Mouse (Mus musculus): ENCODE results near the gene Ago3. TPM values are rescaled to one million over a fixed set of nuclear protein-coding genes. Genes with fewer than 3 reads are reported as not detected.
A peak's percentile ranks its signal among the peaks of the same experiment; 100 is the strongest.

Ago3 gene
- total RNA-seq, 2 experiments from 2014 or later, result 27.9 to 33.5 TPM

DNA sequence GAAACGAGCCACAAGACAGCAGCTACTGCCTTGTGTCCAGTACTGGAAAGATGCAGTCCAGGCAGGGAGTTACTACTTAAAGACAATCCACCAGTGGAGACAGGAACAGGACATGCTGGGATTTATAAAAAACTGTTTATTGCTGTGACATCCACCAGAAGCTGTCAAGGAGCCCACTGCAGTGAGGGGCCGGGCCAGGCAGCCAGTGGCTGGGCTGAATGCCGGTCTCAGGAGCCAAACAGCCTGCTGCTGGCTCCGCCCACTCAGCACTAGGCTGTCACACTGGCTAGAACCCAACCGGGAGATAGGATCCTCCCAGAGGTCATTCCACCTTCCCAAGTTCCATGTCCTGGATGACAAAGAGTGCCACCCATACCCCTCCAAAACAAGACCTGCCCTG, 113.4 kb downstream of the Ago3 start:
- DNase-seq (ENCODE audit: low spot score in 2 of 2), result peak in 1 of 2 experiments; percentile 47
- intact Hi-C loops (cut with DNase I), result no loop called here

DNA sequence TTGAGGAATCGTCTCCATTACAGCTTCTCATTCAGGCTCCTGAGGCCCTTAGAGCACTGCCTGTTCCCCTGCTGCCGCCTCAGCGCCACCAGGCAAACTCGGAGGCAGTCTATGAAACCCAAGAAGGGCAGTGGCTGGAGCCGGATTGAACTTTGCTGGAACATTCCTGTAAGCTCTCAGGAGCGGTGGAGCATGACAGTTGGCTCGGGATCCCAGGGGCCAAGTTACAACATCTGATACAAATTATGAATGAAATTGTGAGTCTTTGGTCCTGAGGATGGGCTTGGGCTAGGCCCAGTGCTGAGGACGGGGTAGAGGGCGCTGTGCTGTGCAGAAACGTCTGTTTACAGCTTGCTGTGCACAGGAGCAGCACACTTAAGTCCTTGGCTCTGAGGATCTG, 115.0 kb downstream of the Ago3 start:
- no peak for DNase-seq (ENCODE audit: low spot score in 2 of 2)
- intact Hi-C loops (cut with DNase I), result no loop called here

DNA sequence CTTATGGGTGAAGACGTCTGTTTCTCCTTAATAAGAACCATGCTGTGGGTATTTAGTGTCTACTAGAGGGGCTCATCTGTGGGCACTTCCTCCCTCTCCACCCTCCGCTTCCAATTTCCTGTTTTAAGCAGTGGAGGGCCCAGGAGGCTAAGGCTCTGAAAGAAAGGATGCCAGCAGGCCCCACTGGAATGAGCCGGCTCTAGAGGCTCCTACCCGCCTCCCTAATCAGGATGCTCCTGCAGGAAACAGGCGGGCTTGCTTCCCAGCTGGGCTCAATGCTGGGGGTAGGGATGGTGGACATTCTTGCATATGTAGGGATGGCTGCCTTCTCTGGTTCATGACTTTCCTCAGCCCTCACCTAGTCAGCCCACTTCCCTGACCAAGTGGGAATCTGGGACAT, 116.2 kb downstream of the Ago3 start:
- no peak for DNase-seq (ENCODE audit: low spot score in 2 of 2)
- intact Hi-C loops (cut with DNase I), result no loop called here

DNA sequence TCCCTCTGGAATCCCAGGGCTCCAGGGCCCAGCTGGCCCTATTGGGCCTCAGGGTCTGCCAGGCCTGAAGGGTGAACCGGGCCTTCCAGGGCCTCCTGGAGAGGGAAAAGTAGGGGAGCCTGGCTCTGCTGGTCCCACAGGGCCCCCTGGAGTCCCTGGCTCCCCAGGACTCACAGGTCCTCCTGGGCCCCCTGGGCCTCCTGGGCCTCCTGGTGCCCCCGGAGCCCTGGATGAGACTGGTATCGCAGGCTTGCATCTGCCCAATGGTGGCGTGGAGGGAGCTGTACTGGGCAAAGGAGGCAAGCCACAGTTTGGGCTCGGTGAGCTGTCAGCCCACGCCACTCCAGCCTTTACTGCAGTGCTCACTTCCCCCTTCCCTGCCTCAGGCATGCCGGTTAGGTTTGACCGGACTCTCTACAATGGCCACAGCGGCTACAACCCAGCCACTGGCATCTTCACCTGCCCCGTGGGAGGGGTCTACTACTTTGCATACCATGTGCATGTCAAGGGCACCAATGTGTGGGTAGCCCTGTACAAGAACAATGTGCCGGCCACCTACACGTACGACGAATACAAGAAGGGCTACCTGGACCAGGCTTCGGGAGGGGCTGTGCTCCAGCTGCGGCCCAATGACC, 117.7 kb downstream of the Ago3 start:
- intact Hi-C loops (cut with DNase I), result loop anchor here (2.0 kb wide), 1 partner anchor 33 kb away; no protein-coding TSS in a partner anchor
- DNase-seq (ENCODE audit: low spot score in 2 of 2), result no peak

DNA sequence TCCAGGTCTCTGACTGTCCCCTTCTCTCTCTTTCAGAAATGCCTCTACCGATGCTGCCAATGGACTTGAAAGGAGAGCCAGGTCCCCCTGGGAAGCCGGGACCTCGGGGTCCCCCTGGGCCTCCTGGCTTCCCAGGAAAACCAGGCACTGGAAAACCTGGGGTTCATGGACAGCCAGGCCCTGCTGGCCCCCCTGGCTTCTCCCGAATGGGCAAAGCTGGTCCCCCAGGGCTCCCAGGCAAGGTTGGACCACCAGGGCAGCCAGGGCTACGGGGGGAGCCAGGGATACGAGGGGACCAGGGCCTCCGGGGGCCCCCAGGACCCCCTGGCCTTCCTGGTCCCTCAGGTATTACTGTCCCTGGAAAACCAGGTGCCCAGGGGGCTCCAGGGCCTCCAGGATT, 119.0 kb downstream of the Ago3 start:
- intact Hi-C loops (cut with DNase I), result loop anchor here (2.0 kb wide), 1 partner anchor 32 kb away; no protein-coding TSS in a partner anchor
- DNase-seq (ENCODE audit: low spot score in 2 of 2), result no peak

DNA sequence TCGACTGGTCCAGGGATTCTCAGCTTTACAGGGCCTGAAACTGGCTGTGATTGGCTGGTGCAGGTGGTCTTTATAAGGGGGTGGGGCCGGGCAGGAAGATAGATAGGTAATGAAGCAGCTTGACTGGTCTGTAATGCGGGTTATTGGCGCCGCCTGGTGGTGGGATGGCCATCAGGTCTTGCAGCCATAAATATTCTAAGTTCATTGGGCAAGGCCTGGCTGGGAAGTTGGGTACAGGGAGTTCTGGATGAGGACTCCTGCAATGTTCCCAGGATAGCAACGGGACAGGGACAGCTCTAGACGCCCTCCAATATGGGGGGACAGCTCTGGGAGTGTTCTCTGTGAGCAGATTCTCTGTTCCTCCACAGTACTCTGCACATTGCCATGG, 119.4 kb downstream of the Ago3 start:
- DNase-seq (ENCODE audit: low spot score in 2 of 2), result peak; percentile 88 to 90
- intact Hi-C loops (cut with DNase I), result loop anchor here (2.0 to 5.0 kb wide), 2 partner anchors 31 to 83 kb away; no protein-coding TSS in a partner anchor

DNA sequence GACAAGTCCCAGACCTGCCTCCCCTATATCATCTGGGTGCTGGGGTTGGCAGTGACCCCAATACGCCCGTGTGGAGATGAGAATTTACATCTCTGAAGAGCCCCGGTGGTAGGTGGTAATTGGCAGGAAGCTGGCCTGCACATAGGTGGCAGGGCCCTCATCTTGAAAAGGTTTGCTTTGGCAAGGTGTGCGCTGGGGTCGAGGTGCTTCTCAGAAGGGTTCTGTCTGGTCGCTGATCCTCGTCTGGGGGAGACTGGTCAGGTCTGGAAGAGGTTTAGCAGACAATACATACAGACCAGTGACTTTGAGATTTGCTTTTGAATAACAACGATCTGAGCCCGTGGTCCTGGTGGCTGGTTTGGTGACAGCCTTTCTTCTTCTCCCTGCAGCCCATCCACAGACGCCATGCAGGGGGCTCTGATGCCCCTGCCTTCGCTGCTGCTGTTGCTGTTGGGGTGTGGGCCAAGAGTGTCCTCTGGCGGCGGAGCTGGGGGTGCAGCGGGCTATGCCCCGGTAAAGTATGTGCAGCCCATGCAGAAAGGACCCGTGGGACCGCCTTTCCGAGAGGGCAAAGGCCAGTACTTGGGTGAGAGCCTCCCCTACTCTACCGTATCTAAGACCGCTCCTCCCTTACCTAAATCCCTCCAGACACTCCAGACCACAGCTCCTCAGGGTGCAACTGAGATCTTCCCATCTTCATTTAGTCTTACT, 120.0 kb downstream of the Ago3 start:
- no peak for DNase-seq (ENCODE audit: low spot score in 2 of 2)
- intact Hi-C loops (cut with DNase I), result loop anchor here (5.0 kb wide), 1 partner anchor 82 kb away; no protein-coding TSS in a partner anchor

DNA sequence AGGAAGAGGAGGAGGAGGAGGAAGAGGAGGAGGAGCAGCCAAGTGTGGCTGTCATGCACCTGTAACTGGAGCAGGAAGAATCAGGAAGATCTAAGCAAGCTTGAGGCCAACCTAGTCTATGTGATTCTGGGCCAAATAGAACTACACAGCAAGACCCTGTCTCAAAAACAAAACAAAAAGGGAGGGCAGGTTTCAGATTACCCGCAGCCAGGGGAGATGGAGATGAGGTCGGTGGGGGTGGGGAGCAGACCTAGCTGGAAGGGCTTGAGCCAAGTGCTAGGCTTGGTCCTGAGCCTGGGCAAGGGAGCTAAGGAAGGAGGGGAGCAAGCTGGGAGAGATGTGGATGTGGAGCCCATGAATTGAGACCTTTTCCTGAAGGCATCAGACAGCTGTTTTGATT, 122.5 kb downstream of the Ago3 start:
- intact Hi-C loops (cut with DNase I), result loop anchor here (5.0 kb wide), 1 partner anchor 80 kb away; no protein-coding TSS in a partner anchor
- no peak for DNase-seq (ENCODE audit: low spot score in 2 of 2)

DNA sequence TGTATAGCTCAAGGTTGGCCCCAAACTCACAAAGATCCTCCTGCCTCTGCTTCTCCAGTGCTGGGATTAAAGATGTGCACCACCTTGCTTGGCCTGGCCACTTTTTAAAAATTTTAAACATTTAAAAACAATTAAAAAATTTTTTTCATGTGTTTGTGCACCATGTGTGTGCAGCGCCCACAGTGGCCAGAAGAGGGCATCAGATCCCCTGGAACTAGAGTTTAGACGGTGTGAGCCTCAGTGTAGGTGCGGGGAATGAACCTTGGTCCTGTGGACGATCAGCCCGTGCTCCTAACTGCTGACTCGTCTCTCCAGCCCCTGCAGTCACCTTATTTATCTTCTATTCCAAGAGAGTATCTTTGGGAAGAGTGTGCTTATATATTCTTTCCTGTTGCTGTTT, 123.3 kb downstream of the Ago3 start:
- intact Hi-C loops (cut with DNase I), result loop anchor here (5.0 kb wide), 1 partner anchor 79 kb away; no protein-coding TSS in a partner anchor
- DNase-seq (ENCODE audit: low spot score in 2 of 2), result no peak

DNA sequence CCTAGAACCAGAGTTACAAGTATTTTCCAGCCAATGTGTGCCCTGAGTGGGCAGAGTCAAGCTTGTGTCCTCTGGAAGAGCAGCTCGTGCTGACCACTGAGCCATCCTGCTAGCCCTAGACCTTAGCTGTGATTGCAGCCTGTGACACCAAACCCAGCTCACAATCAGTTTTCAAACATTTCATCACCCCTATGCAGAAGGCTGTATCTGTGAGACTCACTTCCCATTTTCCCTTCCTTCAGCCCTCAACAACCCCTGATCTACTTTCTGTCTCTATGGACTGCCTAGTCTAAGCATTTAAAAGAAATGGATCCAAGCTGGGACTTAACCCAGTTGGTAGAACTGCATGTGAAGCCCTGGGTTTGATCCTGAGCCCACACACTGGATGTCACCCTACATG, 123.9 kb downstream of the Ago3 start:
- intact Hi-C loops (cut with DNase I), result loop anchor here (5.0 kb wide), 1 partner anchor 78 kb away; no protein-coding TSS in a partner anchor
- no peak for DNase-seq (ENCODE audit: low spot score in 2 of 2)

DNA sequence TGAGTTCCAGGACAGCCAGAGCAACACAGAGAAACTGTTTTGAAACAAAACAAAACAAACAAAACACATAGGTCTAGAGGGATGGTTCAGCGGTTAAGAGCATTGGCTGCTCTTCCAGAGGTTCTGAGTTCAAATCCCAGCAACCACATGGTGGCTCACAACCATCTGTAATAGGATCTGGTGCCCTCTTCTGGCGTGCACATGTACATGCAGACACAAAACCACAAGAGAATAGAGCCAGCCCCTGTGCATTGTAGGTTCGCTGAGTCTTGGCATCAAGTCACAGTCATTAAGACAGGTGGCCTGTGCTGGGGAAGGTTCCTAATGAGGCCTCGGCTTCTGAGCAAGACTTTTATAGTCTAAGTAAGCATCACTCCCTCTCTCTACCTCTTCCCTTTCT, 125.5 kb downstream of the Ago3 start:
- intact Hi-C loops (cut with DNase I), result no loop called here
- DNase-seq (ENCODE audit: low spot score in 2 of 2), result no peak

DNA sequence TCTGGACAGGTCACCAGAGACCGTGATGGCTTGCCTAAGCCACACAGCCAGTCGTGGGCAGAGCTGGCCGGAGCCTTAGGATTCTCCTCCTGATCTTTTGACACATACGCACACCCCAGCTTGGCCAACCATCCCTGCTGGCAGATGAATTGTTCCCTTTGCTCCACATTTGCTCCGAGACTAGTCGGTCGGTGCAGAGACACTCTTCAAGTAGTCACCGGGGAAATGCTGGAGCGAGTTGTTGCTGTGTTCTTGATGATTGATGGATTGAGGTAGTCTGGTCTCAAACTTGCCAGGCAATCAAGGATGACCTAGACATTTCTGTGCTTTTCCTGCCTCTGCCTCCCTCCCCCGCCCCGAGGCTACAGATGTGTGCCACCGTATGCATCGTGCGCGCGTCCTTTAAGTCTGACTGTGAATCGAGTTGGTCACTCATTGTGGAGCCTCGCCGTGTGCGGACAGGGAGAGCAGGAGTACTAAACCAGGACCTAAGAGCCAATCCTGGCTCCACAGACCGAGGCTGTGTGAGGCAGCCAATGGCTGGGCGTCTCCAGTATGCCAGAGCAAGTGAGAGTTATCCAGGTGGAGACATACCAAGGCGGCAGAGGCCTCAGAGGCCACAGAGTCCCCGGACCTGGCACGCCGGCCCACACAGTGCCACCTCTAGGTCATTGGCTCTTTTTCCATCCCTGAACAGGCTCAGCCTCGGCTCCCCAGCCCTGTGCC, 127.6 kb downstream of the Ago3 start:
- intact Hi-C loops (cut with DNase I), result no loop called here
- no peak for DNase-seq (ENCODE audit: low spot score in 2 of 2)

DNA sequence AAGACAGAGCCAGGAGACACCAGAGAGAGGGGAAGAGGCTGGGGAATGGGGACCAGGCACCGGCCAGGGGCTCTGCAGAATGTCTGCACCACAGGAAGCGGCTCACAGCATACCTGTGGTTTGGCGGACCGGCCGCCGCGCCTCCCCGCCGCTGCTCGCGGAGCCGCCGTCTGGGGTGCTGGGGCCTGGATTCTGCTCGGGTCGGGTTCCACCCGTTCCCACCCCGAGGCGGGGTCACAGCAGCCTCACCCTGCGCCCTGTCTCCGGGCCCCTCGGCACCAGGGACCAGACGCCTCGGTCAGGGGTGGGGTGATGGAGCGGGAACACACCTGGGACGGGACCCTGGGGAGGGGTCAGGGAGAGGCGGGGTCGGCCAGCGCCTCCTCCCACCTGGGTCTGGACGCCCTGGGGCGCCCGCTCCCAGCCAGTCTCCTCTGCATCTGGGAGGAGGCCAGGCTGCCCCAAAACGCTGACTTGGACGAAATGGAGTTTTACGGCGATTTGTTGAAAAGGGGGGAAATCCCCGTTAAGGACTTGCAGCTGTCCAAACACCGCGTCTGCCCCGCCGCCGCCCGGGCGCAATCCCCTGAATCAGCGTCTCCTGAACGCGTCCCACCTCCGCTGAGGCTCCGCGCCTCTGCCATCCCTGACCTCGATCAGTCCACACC, 128.3 kb downstream of the Ago3 start:
- DNase-seq (ENCODE audit: low spot score in 2 of 2), result no peak
- intact Hi-C loops (cut with DNase I), result no loop called here

DNA sequence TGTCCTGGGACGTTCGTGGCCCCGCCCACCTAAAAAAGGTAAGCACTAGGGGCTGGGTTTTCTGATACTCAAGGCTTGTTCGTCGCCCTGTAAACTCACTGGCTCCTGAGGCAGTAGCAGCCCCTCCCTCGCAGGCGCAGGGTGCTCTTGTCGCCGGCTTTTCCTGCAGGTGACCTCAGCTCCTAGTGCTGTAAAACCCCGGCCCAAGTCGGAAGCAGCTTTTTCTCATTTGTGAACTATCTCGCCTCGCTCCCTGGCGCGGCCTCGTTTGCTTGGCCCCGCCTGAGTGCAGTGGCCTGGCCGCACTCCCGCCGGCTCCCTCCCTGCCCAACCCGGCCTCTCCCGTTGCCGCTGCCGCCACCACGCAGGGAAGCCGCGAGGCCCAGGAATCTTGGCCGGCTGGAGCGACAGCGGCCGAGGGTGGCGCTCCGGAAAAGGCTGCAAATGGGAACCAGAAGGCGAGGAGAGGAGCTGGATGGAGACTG, 132.7 kb downstream of the Ago3 start:
- intact Hi-C loops (cut with DNase I), result no loop called here
- DNase-seq (ENCODE audit: low spot score in 2 of 2), result peak in 1 of 2 experiments; percentile 34

DNA sequence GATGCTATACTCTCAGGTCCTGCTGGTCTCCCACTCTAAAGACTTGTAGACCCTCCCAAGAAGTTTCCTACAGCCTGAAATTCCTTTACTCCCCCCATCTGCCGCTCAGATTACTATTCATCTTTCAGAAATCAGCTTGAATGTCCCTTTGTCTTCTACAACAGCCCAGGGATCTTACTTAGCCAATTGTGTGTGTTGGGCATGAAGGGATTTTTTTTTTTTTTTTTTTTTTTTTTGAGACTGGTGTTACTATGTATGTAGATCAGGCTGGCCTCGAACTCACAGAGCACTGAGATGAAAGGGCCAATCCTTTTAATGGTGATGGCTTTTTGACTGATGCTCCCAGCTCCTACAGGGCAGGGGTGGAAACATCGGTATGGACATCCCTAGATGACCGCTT, 133.4 kb downstream of the Ago3 start:
- DNase-seq (ENCODE audit: low spot score in 2 of 2), result no peak
- intact Hi-C loops (cut with DNase I), result no loop called here

DNA sequence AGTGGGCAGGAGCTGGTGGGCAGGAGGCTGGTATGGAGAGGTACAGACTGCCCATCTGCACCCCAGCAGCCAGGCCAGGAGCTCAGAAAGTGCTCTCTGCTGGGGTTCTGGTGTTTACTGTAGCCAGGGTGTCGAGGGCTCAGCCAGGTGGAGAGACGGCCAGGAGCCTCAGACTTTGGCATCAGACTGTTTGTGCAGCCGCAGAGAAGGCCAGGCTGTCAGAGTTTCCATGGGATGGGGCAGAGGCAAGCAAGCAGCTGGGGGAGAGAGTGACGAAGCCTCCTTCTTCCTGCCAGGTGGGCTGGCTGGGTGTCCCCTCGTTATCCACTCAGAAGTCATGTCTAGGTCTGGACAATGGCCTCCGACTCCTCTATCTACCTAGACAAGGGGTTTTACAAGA, 134.2 kb downstream of the Ago3 start:
- intact Hi-C loops (cut with DNase I), result no loop called here
- no peak for DNase-seq (ENCODE audit: low spot score in 2 of 2)

DNA sequence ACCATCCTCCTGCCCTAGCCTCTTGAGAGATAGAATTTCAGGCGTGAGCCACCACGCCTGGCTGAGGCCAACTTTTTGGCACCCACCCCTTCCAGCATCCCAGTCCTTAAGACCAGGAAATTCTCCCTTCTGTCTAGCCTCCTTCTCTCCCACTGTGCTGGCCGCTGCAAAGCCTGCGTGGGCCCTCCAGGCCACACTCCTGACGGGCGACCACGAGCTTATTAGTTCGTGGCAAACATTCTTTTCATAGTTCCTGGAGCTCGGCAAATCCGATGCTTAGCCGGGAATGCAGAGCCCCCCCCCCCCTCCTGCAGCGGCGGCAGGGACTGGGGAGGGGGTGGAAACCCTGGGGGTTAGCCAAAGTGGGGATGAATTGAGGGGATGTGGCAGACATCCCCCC, 138.2 kb downstream of the Ago3 start:
- intact Hi-C loops (cut with DNase I), result no loop called here
- DNase-seq (ENCODE audit: low spot score in 2 of 2), result no peak

DNA sequence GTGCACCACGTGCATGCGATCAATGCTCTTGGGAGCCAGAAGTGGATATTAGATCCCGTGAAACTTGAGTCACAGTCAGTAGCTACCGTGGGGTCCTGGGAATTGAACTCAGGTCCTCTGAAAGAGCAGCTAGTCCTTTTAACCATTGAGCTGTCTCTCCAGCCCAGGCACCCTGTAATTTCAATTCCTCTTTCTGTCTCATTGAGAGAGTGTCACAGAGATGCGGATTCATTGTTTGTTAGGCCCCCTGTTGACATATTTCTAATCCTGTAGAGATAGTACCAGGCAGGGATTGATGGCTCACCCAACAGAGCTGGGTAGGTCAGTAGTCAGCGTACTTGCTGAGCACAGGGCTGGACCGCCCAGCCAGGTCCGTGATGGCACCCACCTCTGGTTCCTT, 139.0 kb downstream of the Ago3 start:
- intact Hi-C loops (cut with DNase I), result no loop called here
- DNase-seq (ENCODE audit: low spot score in 2 of 2), result no peak

DNA sequence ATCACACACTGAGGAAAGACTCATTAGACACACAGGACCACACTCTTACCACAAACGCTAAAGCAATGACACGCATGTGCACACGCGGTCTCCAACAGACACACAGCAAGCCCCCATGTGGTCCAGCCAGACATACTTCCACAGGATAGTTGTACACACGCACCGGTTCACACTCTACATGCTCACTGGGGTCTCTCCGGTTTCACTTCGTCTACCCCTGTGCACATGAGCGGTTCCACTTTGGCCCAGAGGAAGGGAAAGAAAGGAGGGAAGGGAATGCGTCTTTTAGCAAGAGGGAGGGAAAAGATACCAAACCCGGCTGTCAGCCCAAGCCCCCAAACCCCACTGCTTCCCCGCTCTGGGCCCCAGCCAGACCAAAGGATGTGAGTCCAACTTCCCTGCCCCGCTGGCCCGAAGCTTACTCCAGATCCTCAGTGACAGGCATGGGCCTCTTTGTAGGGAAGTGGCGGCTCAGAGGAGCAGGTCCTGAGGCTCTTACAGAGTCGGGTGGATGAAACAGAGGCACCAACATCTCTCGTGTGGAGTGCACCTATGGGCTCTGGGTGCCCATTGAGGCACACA, 141.2 kb downstream of the Ago3 start:
- intact Hi-C loops (cut with DNase I), result no loop called here
- no peak for DNase-seq (ENCODE audit: low spot score in 2 of 2)

Measured in left cerebral cortex, postnatal 14 days (tissue).